Mouse (Mus musculus) frontal cortex, postnatal 10 days (tissue): Measurements from ENCODE around the gene Adamts13.

Source experiments
- DNase-seq, 2 experiments: peaks; one replicate each; pipeline ENCODE4 v3.0.0; 2022; ENCODE audit warnings: low spot score in 2 of 2, mixed read lengths in 1 of 2

Gene Adamts13

GRCm38 (mm10) chr2:27036003-27036402 is 62.8 kb downstream of the Adamts13 start:
- no peak for DNase-seq

- DNase-seq = no peak
Measured at GRCm38 (mm10) chr2:27037008-27037407, 63.8 kb downstream of the Adamts13 start.

- peak in 1 of 2 experiments; percentile 71 for DNase-seq
Measured at GRCm38 (mm10) chr2:27038596-27038995, 65.4 kb downstream of the Adamts13 start.

GRCm38 (mm10) chr2:27039286-27039685 is 66.1 kb downstream of the Adamts13 start:
- no peak for DNase-seq

- no peak for DNase-seq
Measured at GRCm38 (mm10) chr2:27042131-27042844, 69.1 kb downstream of the Adamts13 start.

- peak; percentile 73 to 86 for DNase-seq
Measured at GRCm38 (mm10) chr2:27043461-27043860, 70.2 kb downstream of the Adamts13 start.

- no peak for DNase-seq
Measured at GRCm38 (mm10) chr2:27044166-27044565, 71.0 kb downstream of the Adamts13 start.

GRCm38 (mm10) chr2:27044641-27045040 is 71.4 kb downstream of the Adamts13 start:
- DNase-seq = no peak

- peak in 1 of 2 experiments; percentile 49 for DNase-seq
Measured at GRCm38 (mm10) chr2:27045979-27046770, 73.0 kb downstream of the Adamts13 start.

- no peak for DNase-seq
Measured at GRCm38 (mm10) chr2:27049408-27049807, 76.2 kb downstream of the Adamts13 start.

GRCm38 (mm10) chr2:27058251-27058650 is 85.0 kb downstream of the Adamts13 start:
- no peak for DNase-seq

GRCm38 (mm10) chr2:27058751-27059150 is 85.5 kb downstream of the Adamts13 start:
- DNase-seq = no peak

GRCm38 (mm10) chr2:27059187-27059586 is 86.0 kb downstream of the Adamts13 start:
- DNase-seq = no peak
